Mouse (Mus musculus) adrenal gland, postnatal 25 days (tissue): ENCODE data around the gene Sacm1l. TPM values are rescaled to one million over a fixed set of nuclear protein-coding genes. Genes with fewer than 3 reads are reported as not detected.

Experiments
- DNase-seq: peaks from one replicate; pipeline ENCODE4 v3.0.0; 2021; ENCODE audit warnings: mixed read lengths
- total RNA-seq: library from RNA; stranded (reverse); gene quantifications from 2 replicates; pipeline ENCODE4 v1.2.3, GENCODE M21; 2021

The Sacm1l gene
- total RNA-seq, 1 experiment from 2014 or later, result 76.0 TPM

GRCm38 (mm10) chr9:123509638-123510604 is 19.6 kb upstream of the Sacm1l start:
- no peak for DNase-seq

- no peak for DNase-seq
These were observed 18.6 kb upstream of the Sacm1l start for GRCm38 (mm10) chr9:123510926-123511325.

GRCm38 (mm10) chr9:123512482-123512881 is 17.1 kb upstream of the Sacm1l start:
- DNase-seq, result no peak

- DNase-seq, result no peak
These were observed 14.5 kb upstream of the Sacm1l start for GRCm38 (mm10) chr9:123515087-123515486.

GRCm38 (mm10) chr9:123516641-123517385 is 12.7 kb upstream of the Sacm1l start:
- no peak for DNase-seq

- no peak for DNase-seq
These were observed 10.3 kb upstream of the Sacm1l start for GRCm38 (mm10) chr9:123518969-123519894.

GRCm38 (mm10) chr9:123520735-123521134 is 8.8 kb upstream of the Sacm1l start:
- no peak for DNase-seq

- DNase-seq, result peak; percentile 31
These were observed 5.9 kb upstream of the Sacm1l start for GRCm38 (mm10) chr9:123523676-123524075.

GRCm38 (mm10) chr9:123525095-123525494 is 4.5 kb upstream of the Sacm1l start:
- DNase-seq, result peak; percentile 35

GRCm38 (mm10) chr9:123526502-123526901 is 3.1 kb upstream of the Sacm1l start:
- no peak for DNase-seq

- DNase-seq, result no peak
These were observed 1.3 kb upstream of the Sacm1l start for GRCm38 (mm10) chr9:123528087-123528925.

- DNase-seq, result peak; percentile 42
These were observed 648 bp upstream of the Sacm1l start for GRCm38 (mm10) chr9:123528926-123529295.

- no peak for DNase-seq
These were observed 558 bp downstream of the Sacm1l start for GRCm38 (mm10) chr9:123530158-123530475.

GRCm38 (mm10) chr9:123530566-123531130 is 1.1 kb downstream of the Sacm1l start:
- no peak for DNase-seq

- no peak for DNase-seq
These were observed 1.7 kb downstream of the Sacm1l start for GRCm38 (mm10) chr9:123531234-123531633.

GRCm38 (mm10) chr9:123536613-123537012 is 7.1 kb downstream of the Sacm1l start:
- DNase-seq, result no peak

GRCm38 (mm10) chr9:123538189-123538588 is 8.6 kb downstream of the Sacm1l start:
- DNase-seq, result no peak

GRCm38 (mm10) chr9:123539093-123539492 is 9.5 kb downstream of the Sacm1l start:
- DNase-seq, result no peak

- no peak for DNase-seq
These were observed 10.3 kb downstream of the Sacm1l start for GRCm38 (mm10) chr9:123539823-123540222.

- DNase-seq, result no peak
These were observed 25.0 kb downstream of the Sacm1l start for GRCm38 (mm10) chr9:123554599-123554998.
